Mouse (Mus musculus) myocyte (in vitro differentiated cells): ENCODE measurements around the gene Nelfe. TPM values are rescaled to one million over a fixed set of nuclear protein-coding genes. Genes with fewer than 3 reads are reported as not detected.
"Not testable (repeated sequence)": the region's sequence is repeated elsewhere in the genome, so short reads cannot be mapped to it uniquely, and the experiment has no call there.

ENCODE experiments used
- H3K27me3 ChIP-seq: one replicate; pipeline ENCODE4 v1.6.1; 2011; ENCODE audit not compliant: control insufficient read depth, insufficient read depth, insufficient read length
- H3K36me3 ChIP-seq: one replicate; pipeline ENCODE4 v1.6.1; 2011; ENCODE audit not compliant: control insufficient read depth, insufficient read depth
- H3K4me2 ChIP-seq: one replicate; pipeline ENCODE4 v1.6.1; 2011; ENCODE audit warnings: low read depth, control low read depth
- H3K4me3 ChIP-seq: one replicate; pipeline ENCODE4 v1.5.1; 2011; ENCODE audit warnings: mild to moderate bottlenecking, control low read depth, moderate library complexity
- H3K79me2 ChIP-seq: one replicate; pipeline ENCODE4 v1.6.1; 2011; ENCODE audit not compliant: control insufficient read depth, insufficient read depth
- H3ac ChIP-seq: one replicate; pipeline ENCODE4 v1.6.1; 2011; ENCODE audit not compliant: control insufficient read depth, insufficient read length
- CEBPB ChIP-seq: IDR thresholded peaks from 2 replicates; pipeline ENCODE4 v1.6.1; 2011; ENCODE audit warnings: mild to moderate bottlenecking, moderate library complexity; ENCODE audit not compliant: poor library complexity, insufficient read depth, severe bottlenecking
- E2F4 ChIP-seq: IDR thresholded peaks from one replicate; pipeline ENCODE4 v1.6.1; 2011; ENCODE audit warnings: mild to moderate bottlenecking, control low read depth, moderate library complexity; ENCODE audit not compliant: insufficient read depth
- MAX ChIP-seq: IDR thresholded peaks from one replicate; pipeline ENCODE4 v1.6.1; 2011; ENCODE audit warnings: low read depth, mild to moderate bottlenecking, control low read depth
- MYOD1 ChIP-seq, 3 experiments: IDR thresholded peaks; one replicate each; pipeline ENCODE4 v1.6.1; 2011; ENCODE audit warnings: control low read depth in 2 of 3, low read depth in 2 of 3, mild to moderate bottlenecking in 2 of 3, moderate library complexity in 1 of 3; ENCODE audit not compliant: insufficient read length in 2 of 3, control insufficient read depth in 1 of 3
- MYOG ChIP-seq, 3 experiments: IDR thresholded peaks; one replicate each; pipeline ENCODE4 v1.6.1; 2011; ENCODE audit warnings: control low read depth in 2 of 3, low read depth in 2 of 3, mild to moderate bottlenecking in 2 of 3; ENCODE audit not compliant: insufficient read length in 2 of 3, control insufficient read depth in 1 of 3, insufficient read depth in 1 of 3
- POLR2A ChIP-seq: IDR thresholded peaks from one replicate; pipeline ENCODE4 v1.6.1; 2011; ENCODE audit warnings: low read depth, mild to moderate bottlenecking, control low read depth, moderate library complexity; ENCODE audit not compliant: insufficient read length
- POLR2AphosphoS2 ChIP-seq: IDR thresholded peaks from one replicate; pipeline ENCODE4 v1.6.1; 2011; ENCODE audit warnings: low read depth, control low read depth; ENCODE audit not compliant: insufficient read length
- REST ChIP-seq: IDR thresholded peaks from one replicate; pipeline ENCODE4 v1.6.1; 2011; ENCODE audit warnings: mild to moderate bottlenecking, control low read depth, moderate library complexity; ENCODE audit not compliant: insufficient read depth, insufficient read length
- SRF ChIP-seq: IDR thresholded peaks from one replicate; pipeline ENCODE4 v1.6.1; 2011; ENCODE audit warnings: low read depth; ENCODE audit not compliant: control insufficient read depth, insufficient read length
- TCF12 ChIP-seq: IDR thresholded peaks from one replicate; pipeline ENCODE4 v1.6.1; 2011; ENCODE audit warnings: mild to moderate bottlenecking, control low read depth; ENCODE audit not compliant: poor library complexity, insufficient read depth, severe bottlenecking
- TCF3 ChIP-seq: IDR thresholded peaks from one replicate; pipeline ENCODE4 v1.6.1; 2011; ENCODE audit warnings: low read depth, control low read depth; ENCODE audit not compliant: insufficient read length
- USF1 ChIP-seq: IDR thresholded peaks from one replicate; pipeline ENCODE4 v1.6.1; 2011; ENCODE audit warnings: low read depth, mild to moderate bottlenecking, control low read depth, moderate library complexity
- polyA plus RNA-seq: library from polyadenylated mRNA; unstranded; fragments of >200 nt; fragmentation: generic; extraction: Trizol; gene quantifications from one replicate; pipeline ENCODE4 v1.2.1, GENCODE M21; 2012; ENCODE audit warnings: missing spikeins

The Nelfe gene
- polyA plus RNA-seq, 1 experiment: 60.0 TPM

- TF ChIP-seq MYOG (IDR thresholded peaks at IDR 0.05; ENCODE audit: control insufficient read depth in 1 of 3, insufficient read depth in 1 of 3, insufficient read length in 2 of 3, low read depth in 2 of 3) (no peak), MAX (no peak), REST (no peak)
- peaks cover 28% of the 10 kb centered on the region for H3K79me2 ChIP-seq
Observed at GRCm38 (mm10) chr17:34898706-34899052, 48.5 kb downstream of the Nelfe start.

GRCm38 (mm10) chr17:34899053-34899889, 49.1 kb downstream of the Nelfe start:
- H3ac ChIP-seq: peak overlapping the region; percentile 75
- H3K79me2 ChIP-seq: peaks cover 28% of the 10 kb centered on the region
- peak overlapping the region; percentile 91 for H3K4me3 ChIP-seq
- H3K36me3 ChIP-seq: peaks cover 4% of the 10 kb centered on the region
- peak overlapping the region; percentile 80 for H3K4me2 ChIP-seq
- no peaks in the 10 kb centered on the region for H3K27me3 ChIP-seq
- TF ChIP-seq MYOD1 (IDR thresholded peaks at IDR 0.05; ENCODE audit: control insufficient read depth in 1 of 3, insufficient read length in 2 of 3, low read depth in 2 of 3) (no peak), POLR2A (peak; percentile 8), MYOG (IDR thresholded peaks at IDR 0.05; ENCODE audit: control insufficient read depth in 1 of 3, insufficient read depth in 1 of 3, insufficient read length in 2 of 3, low read depth in 2 of 3) (peak in 1 of 3 experiments; percentile 37), SRF (no peak), E2F4 (no peak), POLR2AphosphoS2 (no peak), REST (no peak), MAX (no peak), TCF3 (no peak), TCF12 (no peak)

More at GRCm38 (mm10) chr17:34898706-34899052, 48.5 kb downstream of the Nelfe start:
- Histone ChIP-seq H3K27me3 (no peaks in the 10 kb centered on the region), H3K4me2 (no peak overlapping the region), H3K36me3 (peaks cover 4% of the 10 kb centered on the region), H3ac (peak overlapping the region; percentile 75), H3K4me3 (peak overlapping the region; percentile 91)

GRCm38 (mm10) chr17:34899890-34900243, 49.7 kb downstream of the Nelfe start:
- Histone ChIP-seq H3K4me2 (peak overlapping the region; percentile 80), H3K4me3 (peak overlapping the region; percentile 91), H3K36me3 (peaks cover 4% of the 10 kb centered on the region), H3K27me3 (no peaks in the 10 kb centered on the region), H3ac (peak overlapping the region; percentile 75), H3K79me2 (peaks cover 28% of the 10 kb centered on the region)
- TF ChIP-seq TCF12 (no peak), MAX (no peak), USF1 (peak; percentile 34)

GRCm38 (mm10) chr17:34900826-34901225, 50.6 kb downstream of the Nelfe start:
- not testable (repeated sequence) for H3ac ChIP-seq, H3K4me3 ChIP-seq, H3K27me3 ChIP-seq, H3K36me3 ChIP-seq
- H3K79me2 ChIP-seq: peaks cover 28% of the 10 kb centered on the region
- H3K4me2 ChIP-seq: peak overlapping the region; percentile 80

- H3K4me2 ChIP-seq, H3K4me3 ChIP-seq, H3K36me3 ChIP-seq, H3ac ChIP-seq, H3K27me3 ChIP-seq: not testable (repeated sequence)
- peaks cover 28% of the 10 kb centered on the region for H3K79me2 ChIP-seq
Observed at GRCm38 (mm10) chr17:34901948-34902347, 51.8 kb downstream of the Nelfe start.

- Histone ChIP-seq H3K4me2 (no peak overlapping the region), H3K4me3 (no peak overlapping the region), H3K36me3 (peaks cover 5% of the 10 kb centered on the region)
Observed at GRCm38 (mm10) chr17:34902895-34903294, 52.7 kb downstream of the Nelfe start.

More at GRCm38 (mm10) chr17:34902895-34903294, 52.7 kb downstream of the Nelfe start:
- Histone ChIP-seq H3K79me2 (peaks cover 28% of the 10 kb centered on the region), H3K27me3 (no peaks in the 10 kb centered on the region), H3ac (no peak overlapping the region)
- no peak for TF ChIP-seq MAX
- TF ChIP-seq CEBPB: no peak
- no peak for TF ChIP-seq SRF
- TF ChIP-seq REST: no peak
- no peak for TF ChIP-seq TCF3
- no peak for TF ChIP-seq USF1
- no peak for TF ChIP-seq POLR2A
- TF ChIP-seq POLR2AphosphoS2: no peak
- TF ChIP-seq MYOG (IDR thresholded peaks at IDR 0.05; ENCODE audit: control insufficient read depth in 1 of 3, insufficient read depth in 1 of 3, insufficient read length in 2 of 3, low read depth in 2 of 3): no peak
- TF ChIP-seq E2F4: no peak
- no peak for TF ChIP-seq TCF12
- no peak for TF ChIP-seq MYOD1 (IDR thresholded peaks at IDR 0.05; ENCODE audit: control insufficient read depth in 1 of 3, insufficient read length in 2 of 3, low read depth in 2 of 3)
